In the genomic region with DNA sequence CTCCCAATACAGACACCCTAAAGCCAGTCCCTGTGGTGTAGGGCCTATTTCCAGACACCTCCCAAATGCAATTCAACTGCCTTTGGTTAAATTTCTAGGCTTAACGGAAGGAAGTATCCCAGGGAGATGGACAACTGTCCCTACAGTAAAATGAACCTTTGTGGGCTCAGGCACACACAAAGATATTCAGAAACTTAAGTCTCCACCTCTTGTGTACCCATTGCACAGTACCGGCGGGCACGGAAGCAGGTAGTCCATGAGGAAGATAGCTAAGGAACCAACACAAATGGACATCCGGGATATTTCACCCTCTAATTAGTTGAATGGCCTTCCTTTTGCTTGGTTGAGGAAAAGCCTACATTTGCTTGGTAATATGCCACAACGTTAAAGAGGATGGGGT, we compare ENCODE assay signal across 11 mouse cellular contexts. TPM values are rescaled to one million over a fixed set of nuclear protein-coding genes. Genes with fewer than 3 reads are reported as not detected.
DNase-seq lines count a peak whose midpoint lies in the region; ATAC-seq and TF ChIP-seq lines count a peak whose summit lies in the region.
"Had no signal": no experiment of that assay in that cellular context is flagged by ENCODE, and none has a peak within 500 bp of the region (broad histone marks: within the 10 kb centered on the region; RNA-seq: fewer than 3 reads in every experiment).

No protein-coding gene starts in this region.

- TF ChIP-seq CTCF in kidney, adult 2 months (conservative IDR thresholded peaks at IDR 0.05; ENCODE audit: insufficient read depth, insufficient read length, low read depth, low read length): no peak
- no peak for TF ChIP-seq CTCF in liver, postnatal 0 days (IDR thresholded peaks at IDR 0.05; ENCODE audit: low read depth)

- DNase-seq in heart, postnatal 25 days (ENCODE audit: low spot score): no peak
- DNase-seq in kidney, adult 2 months: peak; percentile 34
- DNase-seq in liver, postnatal 0 days: no peak
- DNase-seq in thymus, postnatal 0 days (ENCODE audit: low spot score): no peak
- no peak for DNase-seq in midbrain, embryonic 10.5 days (ENCODE audit: low spot score)
- DNase-seq in adrenal gland, postnatal 36 days: no peak
- DNase-seq: thymus, postnatal 14 days had no signal

- H3K4me1 ChIP-seq in heart, embryonic 12.5 days (replicated peaks): peaks cover 16% of the 10 kb centered on the region
- peaks cover 2% of the 10 kb centered on the region; the same call in 1 of the 2 replicates for H3K4me1 ChIP-seq in heart, embryonic 16.5 days (ENCODE audit: control insufficient read depth, insufficient read depth, low read length)
- peaks cover 32% of the 10 kb centered on the region; the same call in 1 of the 2 replicates for H3K4me1 ChIP-seq in kidney, adult 2 months (ENCODE audit: control insufficient read depth, insufficient read depth, low read length)
- peaks cover 3% of the 10 kb centered on the region; the same call in 1 of the 2 replicates for H3K4me1 ChIP-seq in liver, postnatal 0 days (ENCODE audit: insufficient read depth)
- peaks cover 18% of the 10 kb centered on the region for H3K4me1 ChIP-seq in midbrain, embryonic 10.5 days
- H3K4me1 ChIP-seq: megakaryocyte, embryonic 14.5 days had no signal

- no peak overlapping the region for H3K27ac ChIP-seq in heart, embryonic 12.5 days (ENCODE audit: poor library complexity, severe bottlenecking)
- H3K27ac ChIP-seq in heart, embryonic 16.5 days (ENCODE audit: low read length): peak overlapping the region; percentile 40
- peak overlapping the region; percentile 59 for H3K27ac ChIP-seq in kidney, adult 2 months (ENCODE audit: insufficient read depth, low read depth, low read length)
- 0 out of 2 replicates have a peak overlapping the region, but pooled peaks have one; percentile 16 for H3K27ac ChIP-seq in liver, postnatal 0 days (ENCODE audit: low read depth)
- no peak overlapping the region for H3K27ac ChIP-seq in midbrain, embryonic 10.5 days (replicated peaks)

- no peak for ATAC-seq in heart, embryonic 12.5 days (ENCODE audit: insufficient number of reproducible peaks, low FRiP score)
- ATAC-seq in heart, embryonic 16.5 days (replicated peaks; ENCODE audit: extremely low read depth, insufficient read depth, low FRiP score): no peak
- ATAC-seq in liver, postnatal 0 days: no peak
- ATAC-seq: forebrain, embryonic 16.5 days had no signal

- H3K4me3 ChIP-seq in heart, embryonic 12.5 days: peak overlapping the region; percentile 40
- H3K4me3 ChIP-seq in heart, embryonic 16.5 days (ENCODE audit: low read length): peak overlapping the region; percentile 49
- peak overlapping the region; percentile 29 for H3K4me3 ChIP-seq in kidney, adult 2 months (ENCODE audit: insufficient read depth, low read depth, low read length)
- peak overlapping the region; percentile 41 for H3K4me3 ChIP-seq in liver, postnatal 0 days (ENCODE audit: low read depth, low read length)
- no peak overlapping the region for H3K4me3 ChIP-seq in midbrain, embryonic 10.5 days
- H3K4me3 ChIP-seq: megakaryocyte, embryonic 14.5 days had no signal

- no peaks in the 10 kb centered on the region for H3K36me3 ChIP-seq in heart, embryonic 12.5 days
- H3K36me3 ChIP-seq in heart, embryonic 16.5 days (ENCODE audit: control insufficient read depth, insufficient read depth): no peaks in the 10 kb centered on the region
- H3K36me3 ChIP-seq in kidney, adult 2 months (ENCODE audit: control insufficient read depth, insufficient read depth, low read length): no peaks in the 10 kb centered on the region
- no peaks in the 10 kb centered on the region for H3K36me3 ChIP-seq in liver, postnatal 0 days (replicated peaks; ENCODE audit: insufficient read depth, low read length)
- H3K36me3 ChIP-seq in midbrain, embryonic 10.5 days: no peaks in the 10 kb centered on the region

- H3K9ac ChIP-seq in heart, embryonic 12.5 days: no peak overlapping the region
- H3K9ac ChIP-seq in heart, embryonic 16.5 days (ENCODE audit: low read length): peak overlapping the region; percentile 61; the same call in 1 of the 2 replicates
- no peak overlapping the region for H3K9ac ChIP-seq in liver, postnatal 0 days (replicated peaks)

- under 1% methylated on average over 6 of the region's 6 CpGs for WGBS in heart, embryonic 12.5 days
- WGBS in heart, embryonic 16.5 days: 1% methylated on average over 6 of the region's 6 CpGs
- WGBS in kidney, adult 2 months: 28% methylated on average over 6 of the region's 6 CpGs
- 12% methylated on average over 6 of the region's 6 CpGs for WGBS in liver, postnatal 0 days (ENCODE audit: insufficient replicate concordance)
- WGBS in midbrain, embryonic 10.5 days: under 1% methylated on average over 6 of the region's 6 CpGs

- intact Hi-C loops in heart, postnatal 25 days (cut with DNase I): no loop called here

- H3K4me2 ChIP-seq in heart, embryonic 12.5 days: peak overlapping the region; percentile 47
- peak overlapping the region; percentile 48 for H3K4me2 ChIP-seq in heart, embryonic 16.5 days (ENCODE audit: low read depth, low read length)
- H3K4me2 ChIP-seq in liver, postnatal 0 days (ENCODE audit: low read depth, low read length): peak overlapping the region; percentile 51

- no peaks in the 10 kb centered on the region for H3K9me3 ChIP-seq in heart, embryonic 12.5 days (replicated peaks)
- no peaks in the 10 kb centered on the region for H3K9me3 ChIP-seq in heart, embryonic 16.5 days (replicated peaks; ENCODE audit: control insufficient read depth, low read length)
- H3K9me3 ChIP-seq in liver, postnatal 0 days (ENCODE audit: low read length): no peaks in the 10 kb centered on the region
- no peaks in the 10 kb centered on the region for H3K9me3 ChIP-seq in midbrain, embryonic 10.5 days (replicated peaks)

- TF ChIP-seq POLR2A in kidney, adult 2 months (IDR thresholded peaks at IDR 0.05; ENCODE audit: low read depth, low read length): no peak

- TF ChIP-seq EP300 in liver, postnatal 0 days (IDR thresholded peaks at IDR 0.05; ENCODE audit: low read depth): no peak

- H3K27me3 ChIP-seq in heart, embryonic 12.5 days (replicated peaks): peaks cover 95% of the 10 kb centered on the region
- H3K27me3 ChIP-seq in heart, embryonic 16.5 days (ENCODE audit: control insufficient read depth, insufficient read depth, low read length): peaks cover 93% of the 10 kb centered on the region
- no peaks in the 10 kb centered on the region for H3K27me3 ChIP-seq in kidney, adult 2 months (replicated peaks; ENCODE audit: control insufficient read depth, insufficient read depth, low read length)
- H3K27me3 ChIP-seq in liver, postnatal 0 days (ENCODE audit: insufficient read depth, low read length): peaks cover 76% of the 10 kb centered on the region
- H3K27me3 ChIP-seq in midbrain, embryonic 10.5 days (ENCODE audit: low read depth, poor library complexity, severe bottlenecking): peaks cover 100% of the 10 kb centered on the region

RNA-seq across cellular contexts. Expression of a gene that starts 0.9 kb away (rescaled TPM):
- 0.15 and 0.36 TPM in 2 replicates for polyA plus RNA-seq in heart, embryonic 12.5 days (2016; fragmentation: Nextera tagmentation; extraction: Ambion mirVana)
- not detected for total RNA-seq in heart, postnatal 25 days (2021)
- 0.13 and 0.32 TPM in 2 replicates for polyA plus RNA-seq in heart, embryonic 16.5 days (2015; fragmentation: Nextera tagmentation; extraction: Ambion mirVana)
- 0.19 and 0.22 TPM in 2 replicates for polyA plus RNA-seq in kidney, adult 2 months (2012; rRNA removed)
- polyA plus RNA-seq in liver, postnatal 0 days (2015; fragmentation: Nextera tagmentation; extraction: Ambion mirVana): not detected in 2 replicates
- 0.24 and 0.25 TPM in 2 replicates for polyA plus RNA-seq in thymus, postnatal 0 days (2015; fragmentation: Nextera tagmentation; extraction: Ambion mirVana)
- polyA plus RNA-seq in midbrain, embryonic 10.5 days (2016; fragmentation: Nextera tagmentation; extraction: Ambion mirVana): not detected in 2 replicates
- under 1 TPM; 0.10 to 0.40 TPM for total RNA-seq in adrenal gland, postnatal 36 days (2021)
- polyA plus RNA-seq: forebrain, embryonic 16.5 days had no signal

RNA-seq across cellular contexts. Expression of a gene that starts 11.8 kb away (rescaled TPM):
- 0.98 and 1.2 TPM in 2 replicates for polyA plus RNA-seq in heart, embryonic 12.5 days (2016; fragmentation: Nextera tagmentation; extraction: Ambion mirVana)
- total RNA-seq in heart, postnatal 25 days (2021): under 1 TPM; 0.31 to 0.34 TPM
- 1.5 and 2.0 TPM in 2 replicates for polyA plus RNA-seq in heart, embryonic 16.5 days (2015; fragmentation: Nextera tagmentation; extraction: Ambion mirVana)
- polyA plus RNA-seq in kidney, adult 2 months (2012; rRNA removed): 1.3 and 1.6 TPM in 2 replicates
- polyA plus RNA-seq in liver, postnatal 0 days (2015; fragmentation: Nextera tagmentation; extraction: Ambion mirVana): 0.39 and 0.63 TPM in 2 replicates
- 5.1 and 5.4 TPM in 2 replicates for polyA plus RNA-seq in thymus, postnatal 0 days (2015; fragmentation: Nextera tagmentation; extraction: Ambion mirVana)
- polyA plus RNA-seq in midbrain, embryonic 10.5 days (2016; fragmentation: Nextera tagmentation; extraction: Ambion mirVana): 0.26 and 1.9 TPM in 2 replicates
- total RNA-seq in adrenal gland, postnatal 36 days (2021): 1 to 10 TPM; 1.7 to 1.9 TPM
- polyA plus RNA-seq: forebrain, embryonic 16.5 days had no signal

RNA-seq across cellular contexts. Expression of a gene that starts 15.2 kb away (rescaled TPM):
- 0.38 and 0.39 TPM in 2 replicates for polyA plus RNA-seq in heart, embryonic 12.5 days (2016; fragmentation: Nextera tagmentation; extraction: Ambion mirVana)
- total RNA-seq in heart, postnatal 25 days (2021): under 1 TPM; 0.22 to 0.36 TPM
- polyA plus RNA-seq in heart, embryonic 16.5 days (2015; fragmentation: Nextera tagmentation; extraction: Ambion mirVana): 0.54 TPM in 1 of 2 replicates, not detected in the other
- polyA plus RNA-seq in kidney, adult 2 months (2012; rRNA removed): 2.8 TPM in 2 replicates
- 0.13 and 0.30 TPM in 2 replicates for polyA plus RNA-seq in liver, postnatal 0 days (2015; fragmentation: Nextera tagmentation; extraction: Ambion mirVana)
- polyA plus RNA-seq in thymus, postnatal 0 days (2015; fragmentation: Nextera tagmentation; extraction: Ambion mirVana): 0.27 and 0.39 TPM in 2 replicates
- polyA plus RNA-seq in midbrain, embryonic 10.5 days (2016; fragmentation: Nextera tagmentation; extraction: Ambion mirVana): not detected in 2 replicates
- total RNA-seq in adrenal gland, postnatal 36 days (2021): 1 to 10 TPM; 2.6 to 3.1 TPM
- polyA plus RNA-seq: forebrain, embryonic 16.5 days had no signal

RNA-seq across cellular contexts. Expression of a gene that starts 18.3 kb away (rescaled TPM):
- 0.89 and 1.3 TPM in 2 replicates for polyA plus RNA-seq in heart, embryonic 12.5 days (2016; fragmentation: Nextera tagmentation; extraction: Ambion mirVana)
- total RNA-seq in heart, postnatal 25 days (2021): under 1 TPM in 1 of 2 experiments, not detected in 1; 0.16 TPM
- 0.44 and 0.68 TPM in 2 replicates for polyA plus RNA-seq in heart, embryonic 16.5 days (2015; fragmentation: Nextera tagmentation; extraction: Ambion mirVana)
- polyA plus RNA-seq in kidney, adult 2 months (2012; rRNA removed): 1.2 and 1.3 TPM in 2 replicates
- polyA plus RNA-seq in liver, postnatal 0 days (2015; fragmentation: Nextera tagmentation; extraction: Ambion mirVana): 0.11 and 0.16 TPM in 2 replicates
- polyA plus RNA-seq in thymus, postnatal 0 days (2015; fragmentation: Nextera tagmentation; extraction: Ambion mirVana): 0.44 and 0.45 TPM in 2 replicates
- polyA plus RNA-seq in midbrain, embryonic 10.5 days (2016; fragmentation: Nextera tagmentation; extraction: Ambion mirVana): 0.32 and 0.47 TPM in 2 replicates
- total RNA-seq in adrenal gland, postnatal 36 days (2021): under 1 TPM; 0.23 to 0.70 TPM
- polyA plus RNA-seq: forebrain, embryonic 16.5 days had no signal

RNA-seq across cellular contexts. Expression of a gene that starts 28.0 kb away (rescaled TPM):
- 0.96 and 1.7 TPM in 2 replicates for polyA plus RNA-seq in heart, embryonic 12.5 days (2016; fragmentation: Nextera tagmentation; extraction: Ambion mirVana)
- 1 to 10 TPM in 1 of 2 experiments, under 1 TPM in 1; 0.52 to 1.3 TPM for total RNA-seq in heart, postnatal 25 days (2021)
- 1.3 and 3.3 TPM in 2 replicates for polyA plus RNA-seq in heart, embryonic 16.5 days (2015; fragmentation: Nextera tagmentation; extraction: Ambion mirVana)
- 6.9 and 8.1 TPM in 2 replicates for polyA plus RNA-seq in kidney, adult 2 months (2012; rRNA removed)
- 0.58 and 0.73 TPM in 2 replicates for polyA plus RNA-seq in liver, postnatal 0 days (2015; fragmentation: Nextera tagmentation; extraction: Ambion mirVana)
- 0.06 and 0.21 TPM in 2 replicates for polyA plus RNA-seq in thymus, postnatal 0 days (2015; fragmentation: Nextera tagmentation; extraction: Ambion mirVana)
- not detected in 2 replicates for polyA plus RNA-seq in midbrain, embryonic 10.5 days (2016; fragmentation: Nextera tagmentation; extraction: Ambion mirVana)
- total RNA-seq in adrenal gland, postnatal 36 days (2021): 10 to 100 TPM; 14.7 to 27.8 TPM
- polyA plus RNA-seq: forebrain, embryonic 16.5 days had no signal

Comparison
In these comparisons a context has a peak if more than half of its experiments do, and no peak if none do; other contexts are left out.
1. H3K27ac ChIP-seq: peak in heart, embryonic 16.5 days (single experiment), kidney, adult 2 months (single experiment) and liver, postnatal 0 days (single experiment); none in heart, embryonic 12.5 days (single experiment) and midbrain, embryonic 10.5 days (single experiment).
2. Peak in every context shown above with its lines, with median percentiles within 50 percentile points of each other: H3K4me2 ChIP-seq.